Mouse (Mus musculus): ENCODE results near the gene Mxra8.

DNA sequence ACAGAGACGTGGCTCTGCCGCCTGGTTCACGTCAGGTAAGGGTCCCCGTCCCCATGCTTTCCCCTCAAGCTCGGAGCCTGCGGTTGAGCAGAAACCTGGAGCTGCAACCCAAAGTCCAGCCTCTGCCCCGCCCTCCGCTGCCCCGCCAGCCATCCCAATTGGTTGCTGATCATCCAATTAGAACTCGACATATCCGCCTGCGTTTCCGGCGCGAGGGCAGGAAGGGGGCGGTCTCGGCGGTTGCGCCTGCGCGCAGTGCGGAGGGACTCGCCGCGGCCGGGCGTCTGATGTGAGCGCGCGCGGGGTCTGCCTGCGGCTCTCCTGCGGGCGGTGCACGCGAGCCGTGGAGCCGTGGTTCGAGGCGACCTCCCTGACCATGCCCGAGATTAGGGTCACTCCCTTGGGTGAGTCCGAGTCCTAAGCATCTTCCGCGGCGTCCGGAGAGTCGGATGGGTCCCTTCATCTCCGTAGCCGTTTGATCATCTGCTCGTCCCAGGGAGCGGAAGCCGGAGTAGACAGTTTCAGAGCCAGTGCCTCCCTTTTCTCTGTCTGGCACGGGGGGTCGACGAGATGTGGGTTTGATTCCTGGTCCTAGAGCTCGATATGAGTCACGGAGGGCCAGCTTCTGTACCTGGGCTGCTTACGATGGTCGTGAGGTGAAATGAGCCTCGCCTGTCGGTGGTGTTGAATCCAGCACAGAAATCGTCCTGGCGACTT is 30.0 kb downstream of the Mxra8 start, which contains the start of the genes Cptp and Ints11:
- no peak for TF ChIP-seq ZNF384 (IDR thresholded peaks at IDR 0.05; ENCODE audit: low read depth, low read length)
- TF ChIP-seq ZC3H11A (IDR thresholded peaks at IDR 0.05; ENCODE audit: borderline replicate concordance, low read depth, low read length): no peak
- no peak for TF ChIP-seq HCFC1 (IDR thresholded peaks at IDR 0.05; ENCODE audit: borderline replicate concordance, insufficient read depth, low read length)
